In the genomic region with DNA sequence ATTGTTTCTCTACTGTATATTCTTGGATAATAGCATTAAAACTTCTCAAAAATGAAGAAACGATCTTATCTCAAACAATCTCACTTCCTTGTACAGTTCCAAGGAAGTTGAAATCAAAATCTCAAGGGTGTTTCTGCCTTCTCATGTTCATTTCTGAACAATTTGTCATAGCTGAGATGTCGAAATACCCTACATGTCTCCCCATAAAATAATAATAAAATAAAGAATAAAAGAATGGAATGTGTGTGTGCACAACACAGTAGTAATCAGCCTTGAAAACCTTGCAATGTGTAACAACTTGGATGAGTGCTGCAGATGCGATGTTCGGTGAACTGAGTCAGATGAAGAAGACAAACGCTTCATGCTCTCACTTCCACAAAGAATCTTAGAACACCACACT, we compare ENCODE assay signal across 25 mouse cellular contexts.
DNase-seq lines count a peak whose midpoint lies in the region; TF ChIP-seq lines count a peak whose summit lies in the region.
"Had no signal": no experiment of that assay in that cellular context is flagged by ENCODE, and none has a peak within 500 bp of the region (broad histone marks: within the 10 kb centered on the region; RNA-seq: fewer than 3 reads in every experiment).

No protein-coding gene starts in this region.

- TF ChIP-seq CTCF in kidney, adult 2 months (conservative IDR thresholded peaks at IDR 0.05; ENCODE audit: insufficient read depth, insufficient read length, low read depth, low read length) = no peak
- no peak for TF ChIP-seq CTCF in embryonic fibroblast, embryonic 13.5 days (IDR thresholded peaks at IDR 0.05; ENCODE audit: borderline replicate concordance, insufficient read depth, low read length)

- no peak for DNase-seq in kidney, adult 2 months
- no peak for DNase-seq in kidney, postnatal 25 days
- DNase-seq in 416B (ENCODE audit: low read depth) = peak; percentile 3
- DNase-seq in skeletal muscle tissue, adult 2 months (ENCODE audit: low read depth, low spot score) = peak; percentile 8
- DNase-seq in limb, embryonic 10.5 days (ENCODE audit: low spot score) = no peak
- DNase-seq in embryo, embryonic 10 days (ENCODE audit: low spot score) = no peak
- DNase-seq: adrenal gland, adult 2 months; adrenal gland, postnatal 36 days; cerebellum, adult 8-10 months; cerebellum, postnatal 25 days; embryo, embryonic 11 days; liver, postnatal 0 days; midbrain, embryonic 14.5 days; right cerebral cortex, postnatal 25 days; spleen, adult 18-20 months; thymus, adult 18-20 months; thymus, postnatal 25 days had no signal

- WGBS in kidney, adult 2 months = 82% methylated on average over 5 of the region's 5 CpGs
- WGBS in limb, embryonic 10.5 days = 97% methylated on average over 5 of the region's 5 CpGs

- no peaks in the 10 kb centered on the region for H3K4me1 ChIP-seq in kidney, adult 2 months (ENCODE audit: control insufficient read depth, insufficient read depth, low read length)
- H3K4me1 ChIP-seq in embryonic fibroblast, embryonic 13.5 days (ENCODE audit: control insufficient read depth, insufficient read depth, low read length) = peaks cover 6% of the 10 kb centered on the region; the same call in 1 of the 2 replicates
- no peaks in the 10 kb centered on the region for H3K4me1 ChIP-seq in limb, embryonic 10.5 days
- H3K4me1 ChIP-seq: embryonic facial prominence, embryonic 12.5 days; forebrain, embryonic 10.5 days; hindbrain, embryonic 13.5 days; liver, embryonic 12.5 days; neural tube, embryonic 15.5 days had no signal

- no peaks in the 10 kb centered on the region for H3K36me3 ChIP-seq in kidney, adult 2 months (ENCODE audit: control insufficient read depth, insufficient read depth, low read length)
- no peaks in the 10 kb centered on the region for H3K36me3 ChIP-seq in limb, embryonic 10.5 days
- H3K36me3 ChIP-seq: embryonic facial prominence, embryonic 12.5 days; forebrain, embryonic 10.5 days; hindbrain, embryonic 13.5 days; liver, embryonic 12.5 days; neural tube, embryonic 15.5 days had no signal

- peak overlapping the region; percentile 67; the same call in 1 of the 2 replicates for H3K27ac ChIP-seq in kidney, adult 2 months (ENCODE audit: insufficient read depth, low read depth, low read length)
- H3K27ac ChIP-seq in embryonic fibroblast, embryonic 13.5 days (ENCODE audit: insufficient read depth, low read length) = peak overlapping the region; percentile 89
- no peak overlapping the region for H3K27ac ChIP-seq in limb, embryonic 10.5 days
- H3K27ac ChIP-seq: embryonic facial prominence, embryonic 12.5 days; forebrain, embryonic 10.5 days; hindbrain, embryonic 13.5 days; left cerebral cortex, adult 2 months; liver, embryonic 12.5 days; neural tube, embryonic 15.5 days; stomach, postnatal 0 days had no signal

- H3K9me3 ChIP-seq in limb, embryonic 10.5 days (replicated peaks) = no peaks in the 10 kb centered on the region
- H3K9me3 ChIP-seq: embryonic facial prominence, embryonic 12.5 days; forebrain, embryonic 10.5 days; hindbrain, embryonic 13.5 days; liver, embryonic 12.5 days; neural tube, embryonic 15.5 days had no signal

- no peak overlapping the region for H3K4me3 ChIP-seq in kidney, adult 2 months (ENCODE audit: insufficient read depth, low read depth, low read length)
- H3K4me3 ChIP-seq in embryonic fibroblast, embryonic 13.5 days (ENCODE audit: insufficient read depth, low read length) = no peak overlapping the region
- H3K4me3 ChIP-seq in limb, embryonic 10.5 days = no peak overlapping the region
- H3K4me3 ChIP-seq: embryonic facial prominence, embryonic 12.5 days; forebrain, embryonic 10.5 days; hindbrain, embryonic 13.5 days; left cerebral cortex, adult 2 months; liver, embryonic 12.5 days; neural tube, embryonic 15.5 days had no signal

- H3K27me3 ChIP-seq in kidney, adult 2 months (replicated peaks; ENCODE audit: control insufficient read depth, insufficient read depth, low read length) = no peaks in the 10 kb centered on the region
- H3K27me3 ChIP-seq in limb, embryonic 10.5 days (ENCODE audit: low read depth, poor library complexity, severe bottlenecking) = no peaks in the 10 kb centered on the region
- H3K27me3 ChIP-seq: embryonic facial prominence, embryonic 12.5 days; hindbrain, embryonic 13.5 days; liver, embryonic 12.5 days; neural tube, embryonic 15.5 days had no signal

- TF ChIP-seq POLR2A in kidney, adult 2 months (IDR thresholded peaks at IDR 0.05; ENCODE audit: low read depth, low read length) = no peak
- no peak for TF ChIP-seq POLR2A in embryonic fibroblast, embryonic 13.5 days (IDR thresholded peaks at IDR 0.05; ENCODE audit: low read depth, low read length)

Comparison
In these comparisons a context has a peak if more than half of its experiments do, and no peak if none do; other contexts are left out.
1. DNase-seq: peak in 416B (single experiment) and skeletal muscle tissue, adult 2 months (single experiment); none in kidney, adult 2 months (single experiment), kidney, postnatal 25 days (0 of 2), limb, embryonic 10.5 days (single experiment) and embryo, embryonic 10 days (single experiment).